Mouse (Mus musculus): ENCODE results near the gene Esrp2.

- TF ChIP-seq CTCF (IDR thresholded peaks at IDR 0.05; ENCODE audit: low read depth): no peak
- no peak for TF ChIP-seq EP300 (IDR thresholded peaks at IDR 0.05; ENCODE audit: low read depth)
These were observed 40.1 kb upstream of the Esrp2 start for GRCm38 (mm10) chr8:106176891-106177290.

All from liver, embryonic 14.5 days (tissue).